Comparison of ENCODE assay signal across 9 mouse cellular contexts in genomic region chr16:84774003-84774703, GRCm38 (mm10). TPM values are rescaled to one million over a fixed set of nuclear protein-coding genes. Genes with fewer than 3 reads are reported as not detected.
DNase-seq lines count a peak whose midpoint lies in the region; ATAC-seq and TF ChIP-seq lines count a peak whose summit lies in the region.
"Had no signal": no experiment of that assay in that cellular context is flagged by ENCODE, and none has a peak within 500 bp of the region (broad histone marks: within the 10 kb centered on the region; RNA-seq: fewer than 3 reads in every experiment).

Gene Jam2, plus strand, starts transcription at chr16:84774123.

- H3K79me2 ChIP-seq in myocyte (ENCODE audit: control insufficient read depth, insufficient read depth): peaks cover 36% of the 10 kb centered on the region

- peak; percentile 69 for TF ChIP-seq POLR2A in myocyte (IDR thresholded peaks at IDR 0.05; ENCODE audit: insufficient read length, low read depth)

- no peaks in the 10 kb centered on the region for H3K9me3 ChIP-seq in forebrain, embryonic 13.5 days (replicated peaks)
- H3K9me3 ChIP-seq in heart, embryonic 15.5 days (replicated peaks): no peaks in the 10 kb centered on the region
- H3K9me3 ChIP-seq in liver, embryonic 12.5 days (replicated peaks): no peaks in the 10 kb centered on the region
- H3K9me3 ChIP-seq in stomach, embryonic 16.5 days (replicated peaks; ENCODE audit: control insufficient read depth, low read length): no peaks in the 10 kb centered on the region

- H3K4me2 ChIP-seq in forebrain, embryonic 13.5 days: peak within 1 kb of the TSS; percentile 70
- H3K4me2 ChIP-seq in heart, embryonic 15.5 days: peak within 1 kb of the TSS; percentile 100
- peak within 1 kb of the TSS; percentile 77 for H3K4me2 ChIP-seq in liver, embryonic 12.5 days
- peak within 1 kb of the TSS; percentile 86 for H3K4me2 ChIP-seq in myocyte (ENCODE audit: low read depth)
- peak within 1 kb of the TSS; percentile 86 for H3K4me2 ChIP-seq in stomach, embryonic 16.5 days (ENCODE audit: low read depth, low read length)

- 0% methylated on average over 43 of the region's 43 CpGs for WGBS in forebrain, embryonic 13.5 days
- WGBS in heart, embryonic 15.5 days: under 1% methylated on average over 42 of the region's 43 CpGs
- 1% methylated on average over 43 of the region's 43 CpGs for WGBS in liver, embryonic 12.5 days (ENCODE audit: insufficient replicate concordance)
- WGBS in stomach, embryonic 16.5 days: under 1% methylated on average over 43 of the region's 43 CpGs

- peak within 1 kb of the TSS; percentile 75 for H3K27ac ChIP-seq in brown adipose tissue, adult 24 weeks (replicated peaks; ENCODE audit: low read depth, low read length)
- peak within 1 kb of the TSS; percentile 94 for H3K27ac ChIP-seq in forebrain, embryonic 13.5 days
- H3K27ac ChIP-seq in heart, embryonic 15.5 days: peak within 1 kb of the TSS; percentile 47; the same call in 1 of the 2 replicates
- H3K27ac ChIP-seq in liver, embryonic 12.5 days: no peak within 1 kb of the TSS
- no peak within 1 kb of the TSS for H3K27ac ChIP-seq in stomach, embryonic 16.5 days (ENCODE audit: low read length)

- H3K4me1 ChIP-seq in brown adipose tissue, adult 24 weeks (ENCODE audit: control insufficient read depth, insufficient read depth, insufficient read length, low read length): no peaks in the 10 kb centered on the region
- H3K4me1 ChIP-seq in forebrain, embryonic 13.5 days: peaks cover 24% of the 10 kb centered on the region
- peaks cover 15% of the 10 kb centered on the region; the same call in 1 of the 2 replicates for H3K4me1 ChIP-seq in heart, embryonic 15.5 days (replicated peaks)
- 0 out of 2 replicates have a peak, but pooled peaks cover 5% of the 10 kb centered on the region for H3K4me1 ChIP-seq in liver, embryonic 12.5 days
- no peaks in the 10 kb centered on the region for H3K4me1 ChIP-seq in stomach, embryonic 16.5 days (ENCODE audit: control insufficient read depth, insufficient read depth, low read length)

- H3K4me3 ChIP-seq in brown adipose tissue, adult 24 weeks (ENCODE audit: insufficient read depth, low read depth, low read length): peak within 1 kb of the TSS; percentile 69
- peak within 1 kb of the TSS; percentile 57 for H3K4me3 ChIP-seq in forebrain, embryonic 13.5 days
- peak within 1 kb of the TSS; percentile 75 for H3K4me3 ChIP-seq in heart, embryonic 15.5 days
- H3K4me3 ChIP-seq in liver, embryonic 12.5 days: peak within 1 kb of the TSS; percentile 53
- peak within 1 kb of the TSS; percentile 88 for H3K4me3 ChIP-seq in myocyte
- peak within 1 kb of the TSS; percentile 57 for H3K4me3 ChIP-seq in stomach, embryonic 16.5 days (replicated peaks; ENCODE audit: low read length)

- DNase-seq in CD4-positive helper T cell, adult 2 months (ENCODE audit: low read depth, low spot score): peak; percentile 7
- peak; percentile 75 for DNase-seq in kidney, postnatal 10 days

- no peaks in the 10 kb centered on the region for H3K27me3 ChIP-seq in forebrain, embryonic 13.5 days
- H3K27me3 ChIP-seq in heart, embryonic 15.5 days: no peaks in the 10 kb centered on the region
- peaks cover 46% of the 10 kb centered on the region for H3K27me3 ChIP-seq in liver, embryonic 12.5 days (replicated peaks)
- H3K27me3 ChIP-seq in myocyte (ENCODE audit: control insufficient read depth, insufficient read depth, insufficient read length): no peaks in the 10 kb centered on the region
- H3K27me3 ChIP-seq in stomach, embryonic 16.5 days (ENCODE audit: control insufficient read depth, insufficient read depth, low read length): no peaks in the 10 kb centered on the region; the same call in 1 of the 2 replicates

- peak within 1 kb of the TSS; percentile 54 for H3ac ChIP-seq in myocyte (ENCODE audit: control insufficient read depth, insufficient read length)

- ATAC-seq in forebrain, embryonic 13.5 days: peak; percentile 90
- peak; percentile 82 for ATAC-seq in heart, embryonic 15.5 days (replicated peaks; ENCODE audit: insufficient number of reproducible peaks, insufficient read depth, low FRiP score, low read depth)
- peak; percentile 62 for ATAC-seq in liver, embryonic 12.5 days
- peak; percentile 82 for ATAC-seq in stomach, embryonic 16.5 days (ENCODE audit: insufficient read depth, low FRiP score)

- peaks cover 6% of the 10 kb centered on the region for H3K36me3 ChIP-seq in forebrain, embryonic 13.5 days (ENCODE audit: poor library complexity, severe bottlenecking)
- H3K36me3 ChIP-seq in heart, embryonic 15.5 days: no peaks in the 10 kb centered on the region
- no peaks in the 10 kb centered on the region for H3K36me3 ChIP-seq in liver, embryonic 12.5 days
- no peaks in the 10 kb centered on the region for H3K36me3 ChIP-seq in myocyte (ENCODE audit: control insufficient read depth, insufficient read depth)
- no peaks in the 10 kb centered on the region for H3K36me3 ChIP-seq in stomach, embryonic 16.5 days (ENCODE audit: control insufficient read depth, insufficient read depth, low read length)
- H3K36me3 ChIP-seq: G1E had no signal

- peak within 1 kb of the TSS; percentile 70 for H3K9ac ChIP-seq in forebrain, embryonic 13.5 days
- H3K9ac ChIP-seq in heart, embryonic 15.5 days: peak within 1 kb of the TSS; percentile 67
- peak within 1 kb of the TSS; percentile 28; the same call in 1 of the 2 replicates for H3K9ac ChIP-seq in liver, embryonic 12.5 days
- peak within 1 kb of the TSS; percentile 62 for H3K9ac ChIP-seq in stomach, embryonic 16.5 days (ENCODE audit: low read length)

TF ChIP-seq in myocyte, 11 proteins besides CTCF, POLR2A, EP300 and RAD21:
- no peak for TF ChIP-seq TCF12 (IDR thresholded peaks at IDR 0.05; ENCODE audit: insufficient read depth, poor library complexity, severe bottlenecking)
- TF ChIP-seq CEBPB (IDR thresholded peaks at IDR 0.05; ENCODE audit: insufficient read depth, poor library complexity, severe bottlenecking): no peak
- TF ChIP-seq SRF (IDR thresholded peaks at IDR 0.05; ENCODE audit: control insufficient read depth, insufficient read length, low read depth): no peak
- no peak for TF ChIP-seq USF1 (IDR thresholded peaks at IDR 0.05; ENCODE audit: low read depth)
- no peak for TF ChIP-seq TCF3 (IDR thresholded peaks at IDR 0.05; ENCODE audit: insufficient read length, low read depth)
- TF ChIP-seq E2F4 (IDR thresholded peaks at IDR 0.05; ENCODE audit: insufficient read depth): no peak
- TF ChIP-seq MYOD1 (IDR thresholded peaks at IDR 0.05; ENCODE audit: control insufficient read depth in 1 of 3, insufficient read length in 2 of 3, low read depth in 2 of 3): peak in 2 of 3 experiments; percentile 80 to 91
- peak; percentile 44 to 95 (median 93) for TF ChIP-seq MYOG (IDR thresholded peaks at IDR 0.05; ENCODE audit: control insufficient read depth in 1 of 3, insufficient read depth in 1 of 3, insufficient read length in 2 of 3, low read depth in 2 of 3)
- TF ChIP-seq REST (IDR thresholded peaks at IDR 0.05; ENCODE audit: insufficient read depth, insufficient read length): no peak
- no peak for TF ChIP-seq MAX (IDR thresholded peaks at IDR 0.05; ENCODE audit: low read depth)

RNA-seq across cellular contexts. Expression of gene Jam2, which starts in this region (rescaled TPM):
- 26.8 and 36.1 TPM in 2 replicates for polyA plus RNA-seq in brown adipose tissue, adult 24 weeks (2012; ENCODE audit: insufficient read depth, insufficient read length, missing spikeins)
- polyA plus RNA-seq in forebrain, embryonic 13.5 days (2015; fragmentation: Nextera tagmentation; extraction: Ambion mirVana): 26.0 and 27.5 TPM in 2 replicates
- 7.3 and 7.4 TPM in 2 replicates for polyA plus RNA-seq in heart, embryonic 15.5 days (2015; fragmentation: Nextera tagmentation; extraction: Ambion mirVana)
- 0.92 and 1.1 TPM in 2 replicates for polyA plus RNA-seq in liver, embryonic 12.5 days (2016; fragmentation: Nextera tagmentation; extraction: Ambion mirVana)
- 37.2 TPM for polyA plus RNA-seq in myocyte (2012; fragmentation: generic; extraction: Trizol)
- 6.2 and 6.7 TPM in 2 replicates for polyA plus RNA-seq in stomach, embryonic 16.5 days (2015; fragmentation: Nextera tagmentation; extraction: Ambion mirVana)
- polyA plus RNA-seq: G1E had no signal

Comparison
In these comparisons a context has a peak if more than half of its experiments do, and no peak if none do; other contexts are left out.
1. H3K27ac ChIP-seq: peak in brown adipose tissue, adult 24 weeks (single experiment), forebrain, embryonic 13.5 days (single experiment) and heart, embryonic 15.5 days (single experiment); none in liver, embryonic 12.5 days (single experiment) and stomach, embryonic 16.5 days (single experiment).
2. Peak in every context shown above with its lines, with median percentiles within 50 percentile points of each other: H3K4me3 ChIP-seq, ATAC-seq, H3K4me2 ChIP-seq and H3K9ac ChIP-seq.